Mouse (Mus musculus): ENCODE measurements around the gene Cacna1c.
A peak's percentile ranks its signal among the peaks of the same experiment; 100 is the strongest.

Gene Cacna1c

DNA sequence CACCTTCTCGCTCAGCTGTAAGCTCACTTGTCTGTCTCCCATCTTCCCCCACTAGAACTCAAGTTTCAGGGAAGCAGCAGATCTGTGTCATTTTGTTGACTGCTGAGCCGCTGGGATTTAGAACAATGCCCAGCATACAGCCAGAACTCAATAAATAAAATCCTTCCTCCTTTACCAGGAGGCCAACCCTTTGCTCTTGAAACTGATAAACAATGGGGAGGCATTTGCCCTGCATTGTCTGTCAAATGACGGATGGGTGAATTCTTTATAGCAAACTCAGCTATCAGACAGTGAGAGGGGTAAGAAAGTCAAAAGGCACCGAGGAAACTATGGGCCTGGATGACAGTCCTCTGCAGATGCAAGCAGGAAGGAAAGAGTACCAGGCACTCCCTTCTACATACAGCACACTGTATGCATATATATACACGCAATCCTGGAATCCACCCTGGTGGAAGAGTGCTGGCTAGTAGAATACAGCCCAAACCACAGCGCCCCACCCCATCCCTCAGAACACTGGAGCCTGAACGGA lies 187.5 kb downstream of the Cacna1c start:
- DNase-seq (ENCODE audit: low spot score): no peak

GRCm38 (mm10) chr6:119004596-119004995 lies 191.6 kb downstream of the Cacna1c start:
- no peak for DNase-seq (ENCODE audit: low spot score)

- DNase-seq (ENCODE audit: low spot score): no peak
Observed at GRCm38 (mm10) chr6:119001442-119001841, 194.8 kb downstream of the Cacna1c start.

- DNase-seq (ENCODE audit: low spot score): no peak
Observed at GRCm38 (mm10) chr6:119000255-119000654, 196.0 kb downstream of the Cacna1c start.

DNA sequence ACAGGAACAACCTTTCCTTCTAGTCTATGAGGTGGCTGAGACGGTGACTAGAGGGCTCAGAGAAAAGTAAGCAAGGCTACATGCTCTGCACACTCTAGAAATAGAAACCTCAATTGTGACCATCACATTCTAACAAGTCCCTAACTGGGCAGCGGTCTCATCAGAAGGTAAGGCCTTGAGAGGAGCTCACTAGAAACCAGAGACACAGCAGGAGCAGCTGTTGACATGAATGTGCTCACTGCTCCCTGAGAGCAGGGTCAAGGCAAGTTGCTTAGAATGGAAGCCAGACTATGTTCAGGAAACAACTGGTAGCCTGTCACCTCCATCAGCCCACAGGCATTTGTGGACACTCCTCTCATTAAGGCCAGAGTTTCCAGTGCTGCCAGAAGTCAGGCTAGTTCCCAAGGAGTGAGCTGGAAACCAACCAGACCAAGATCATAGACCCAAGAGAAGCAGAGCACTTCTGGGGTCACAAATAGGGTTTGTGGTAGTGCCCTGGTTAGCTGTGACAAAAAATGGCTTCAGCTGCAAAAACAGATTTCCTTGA lies 196.8 kb downstream of the Cacna1c start:
- DNase-seq (ENCODE audit: low spot score): peak; percentile 42

GRCm38 (mm10) chr6:118997397-118997796 lies 198.8 kb downstream of the Cacna1c start:
- DNase-seq (ENCODE audit: low spot score): no peak

GRCm38 (mm10) chr6:118994272-118995061 lies 201.8 kb downstream of the Cacna1c start:
- no peak for DNase-seq (ENCODE audit: low spot score)

GRCm38 (mm10) chr6:118992391-118992790 lies 203.8 kb downstream of the Cacna1c start:
- DNase-seq (ENCODE audit: low spot score): peak; percentile 48

DNA sequence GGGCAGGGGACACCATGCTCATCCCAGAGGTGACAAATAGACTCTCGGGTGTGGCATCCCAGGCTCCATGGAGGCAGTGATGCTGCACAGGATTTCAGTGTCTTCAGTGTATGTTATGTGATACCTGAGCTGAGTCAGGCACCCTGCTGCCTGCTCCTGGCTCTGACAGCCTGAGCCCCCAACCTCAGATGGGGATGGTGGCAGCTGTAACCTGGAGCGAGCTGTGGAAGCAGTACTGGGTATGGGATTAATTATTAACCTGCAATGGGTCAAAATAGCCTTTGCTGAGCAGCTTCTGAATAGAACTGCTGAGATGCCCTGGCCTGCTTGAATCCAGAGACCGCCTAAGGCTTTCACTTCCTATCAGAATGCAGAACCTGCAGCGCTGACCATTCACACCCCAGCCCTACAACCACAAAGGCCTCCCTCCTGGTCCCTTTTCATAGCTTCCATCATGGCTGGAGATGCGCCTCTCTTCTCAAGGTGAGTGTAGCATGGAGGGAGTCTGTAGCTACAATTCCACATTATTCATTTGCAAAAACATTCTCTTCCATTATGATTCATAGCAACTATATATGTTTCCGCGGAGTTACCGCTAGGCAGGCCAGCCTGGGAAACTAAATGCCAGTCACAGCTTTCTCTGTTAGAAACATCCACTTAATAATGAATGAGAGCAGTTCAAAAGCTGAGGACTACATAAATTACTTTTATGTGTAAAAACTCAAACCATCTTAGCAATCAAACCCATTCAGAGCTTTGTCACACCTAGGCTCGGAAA lies 206.0 kb downstream of the Cacna1c start:
- DNase-seq (ENCODE audit: low spot score): no peak

GRCm38 (mm10) chr6:118984181-118984901 lies 211.9 kb downstream of the Cacna1c start:
- DNase-seq (ENCODE audit: low spot score): peak; percentile 69

- DNase-seq (ENCODE audit: low spot score): no peak
Observed at GRCm38 (mm10) chr6:118983471-118984040, 212.7 kb downstream of the Cacna1c start.

DNA sequence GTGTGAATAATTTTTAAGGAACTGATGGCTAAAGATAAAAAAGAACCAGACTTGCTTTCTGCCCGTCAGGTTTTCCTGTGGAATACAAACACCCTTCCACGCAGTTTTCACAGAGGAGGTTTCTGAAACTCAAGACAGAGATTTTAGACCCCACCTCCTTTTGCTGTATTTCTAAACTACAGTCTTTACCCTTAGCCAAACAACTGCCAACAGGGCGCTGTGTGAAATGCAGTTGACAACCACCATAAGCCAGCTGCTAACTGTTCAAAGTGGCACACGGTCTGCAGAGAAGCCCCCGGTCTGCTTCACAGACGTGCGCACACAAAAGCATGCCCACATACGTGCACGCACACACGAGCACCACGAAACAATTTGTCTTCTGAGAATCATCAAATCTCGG lies 216.0 kb downstream of the Cacna1c start:
- no peak for DNase-seq (ENCODE audit: low spot score)

DNA sequence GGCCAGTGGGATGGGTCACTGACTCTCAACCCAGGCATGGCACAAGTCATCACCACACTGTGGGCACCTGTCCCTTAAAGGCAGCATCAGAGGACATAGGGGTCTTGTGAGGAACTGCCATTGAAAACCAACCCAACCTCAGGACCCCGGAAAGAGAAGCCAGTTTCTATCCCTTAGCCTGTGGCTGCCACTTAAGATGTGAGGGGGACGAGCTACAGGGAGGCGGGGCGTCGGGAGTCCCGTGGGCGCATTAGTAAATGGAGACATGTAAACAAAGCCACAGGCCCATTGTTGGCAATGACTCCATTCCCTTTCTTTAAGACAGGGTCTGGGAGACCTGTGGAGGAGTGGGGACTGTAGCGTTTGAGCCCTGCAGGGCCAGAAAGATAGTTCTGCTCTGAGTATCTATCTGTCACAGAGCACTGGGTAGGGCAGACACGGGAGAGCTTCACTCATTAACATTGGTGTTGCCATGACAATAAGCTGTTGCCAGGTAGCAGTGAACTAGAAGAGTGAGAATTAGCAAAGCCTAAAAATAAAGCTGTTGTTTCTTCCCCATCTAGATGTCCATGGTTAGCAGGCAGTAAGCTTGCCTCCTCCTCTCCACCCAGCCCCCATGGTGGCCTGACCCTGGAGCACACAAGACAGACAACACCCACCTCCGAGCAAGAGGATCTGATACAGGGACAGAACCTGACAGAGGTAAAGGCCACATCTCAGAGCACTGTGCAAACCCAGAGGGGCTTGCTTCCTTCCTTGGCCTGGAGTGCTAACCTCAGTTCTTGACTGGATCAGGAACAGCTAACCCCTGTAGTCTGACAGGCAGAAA lies 218.6 kb downstream of the Cacna1c start:
- DNase-seq (ENCODE audit: low spot score): no peak

GRCm38 (mm10) chr6:118976617-118977016 lies 219.6 kb downstream of the Cacna1c start:
- DNase-seq (ENCODE audit: low spot score): no peak

DNA sequence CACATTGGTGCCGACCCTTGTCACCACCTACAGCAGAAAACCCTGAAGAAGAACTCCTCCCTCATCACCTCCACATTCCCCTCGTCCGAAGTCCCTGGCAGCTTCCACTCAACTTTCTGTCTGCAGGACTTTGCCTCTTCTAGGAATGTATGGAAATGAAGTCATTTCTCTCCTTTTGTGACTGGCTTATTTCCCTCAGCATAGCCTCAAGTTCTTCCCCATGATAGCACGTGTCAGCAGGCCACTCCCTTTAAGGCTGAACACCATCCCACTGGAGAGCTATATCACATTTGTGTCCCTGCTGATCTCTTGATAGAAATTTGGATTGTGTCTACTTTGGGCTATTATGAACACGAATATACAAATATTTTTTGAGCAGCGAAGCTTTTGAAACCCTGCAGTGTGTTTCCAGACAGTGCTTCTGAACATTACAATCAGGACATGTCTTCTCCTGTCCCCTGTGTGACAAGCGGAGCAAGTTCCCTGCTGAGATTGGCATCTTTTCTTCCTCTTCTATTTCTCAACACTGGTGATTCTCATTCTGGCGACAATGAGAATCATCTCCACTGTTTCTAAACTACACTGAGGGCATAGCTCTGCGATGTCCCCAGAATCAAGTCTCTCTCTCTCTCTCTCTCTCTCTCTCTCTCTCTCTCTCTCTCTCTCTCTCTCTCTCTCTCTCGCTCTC lies 224.2 kb downstream of the Cacna1c start:
- DNase-seq (ENCODE audit: low spot score): no peak

DNA sequence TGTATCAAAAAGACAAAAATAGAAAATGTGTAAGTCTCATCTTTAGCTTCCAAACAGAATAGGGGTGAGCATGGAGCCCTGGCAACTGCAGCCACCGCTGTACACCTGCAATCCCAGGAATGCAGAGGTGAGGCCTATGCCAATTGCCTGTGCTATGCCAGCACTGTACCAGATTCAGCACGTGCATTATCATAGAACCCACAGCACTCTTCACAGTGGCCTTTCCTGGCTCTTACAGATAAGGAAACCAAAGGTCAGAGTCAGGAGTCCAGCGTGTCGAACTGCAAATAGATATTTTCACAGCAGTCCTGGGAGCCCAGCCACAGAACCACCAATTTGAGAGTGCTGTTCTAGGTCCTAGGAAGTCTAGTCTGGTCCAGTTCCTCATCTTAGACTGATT lies 227.4 kb downstream of the Cacna1c start:
- DNase-seq (ENCODE audit: low spot score): no peak

DNA sequence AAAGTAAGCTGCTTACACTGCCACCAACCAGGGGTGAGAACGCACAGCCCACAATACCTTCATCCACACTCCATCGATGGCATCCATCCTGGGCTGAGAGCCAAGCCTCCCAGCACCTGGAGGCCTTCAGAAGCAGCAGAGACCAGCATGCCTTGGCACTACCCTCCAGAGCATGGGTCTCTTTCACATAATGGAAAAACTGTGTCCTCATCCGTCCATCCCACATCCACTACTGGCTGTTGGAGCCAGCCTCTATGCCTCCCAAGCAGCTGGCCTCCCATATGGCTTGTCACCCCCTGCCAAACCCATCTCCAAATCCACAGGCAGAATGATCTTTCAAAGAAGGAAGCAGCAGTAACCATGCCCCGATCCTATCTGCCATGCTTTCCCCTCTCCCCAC lies 229.3 kb downstream of the Cacna1c start:
- no peak for DNase-seq (ENCODE audit: low spot score)

GRCm38 (mm10) chr6:118965577-118965976 lies 230.6 kb downstream of the Cacna1c start:
- no peak for DNase-seq (ENCODE audit: low spot score)

DNA sequence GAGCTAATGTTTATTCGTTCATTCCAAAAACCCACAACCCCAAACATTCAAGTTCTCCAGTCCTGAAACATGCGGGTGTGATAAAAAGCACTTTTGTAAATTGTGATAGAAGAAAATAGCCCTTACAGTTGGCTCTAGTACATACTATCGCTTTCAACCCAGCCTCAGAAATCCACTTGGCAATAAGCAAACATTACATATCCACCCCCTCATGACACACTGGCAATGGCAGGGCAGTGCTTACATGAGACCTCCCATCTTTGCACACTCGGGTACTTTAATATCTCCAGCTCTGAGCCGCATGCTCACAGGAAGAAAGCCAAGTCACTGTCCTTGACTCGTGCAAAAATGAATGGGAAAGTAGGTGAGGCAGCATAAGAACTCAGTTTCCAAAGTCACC lies 232.4 kb downstream of the Cacna1c start:
- peak; percentile 45 for DNase-seq (ENCODE audit: low spot score)

- DNase-seq (ENCODE audit: low spot score): peak; percentile 64
Observed at GRCm38 (mm10) chr6:118963283-118963682, 232.9 kb downstream of the Cacna1c start.
